Mouse (Mus musculus): ENCODE data around the gene Ctss. TPM values are rescaled to one million over a fixed set of nuclear protein-coding genes. Genes with fewer than 3 reads are reported as not detected.

Ctss gene
- polyA plus RNA-seq, 1 experiment from 2014 or later = not detected

DNA sequence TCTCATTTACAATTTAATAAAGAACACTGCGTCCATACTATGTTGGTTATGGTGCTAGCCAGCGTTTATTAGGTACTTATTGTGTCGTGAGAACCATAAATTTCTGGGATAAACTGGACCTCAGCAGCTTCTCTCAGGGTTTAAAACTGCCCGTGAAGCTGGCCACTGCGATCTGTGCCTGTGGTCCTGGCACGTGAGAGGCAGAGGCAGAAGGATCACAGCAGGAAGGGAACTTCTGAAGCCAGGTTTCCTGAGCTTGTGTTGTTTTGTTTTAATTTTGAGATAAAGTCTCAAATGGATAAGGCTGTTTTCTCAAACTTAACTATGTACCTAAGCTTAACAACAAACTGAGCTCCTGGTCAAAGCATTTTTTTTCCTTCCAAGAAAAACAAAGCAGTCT, 17.2 kb upstream of the Ctss start:
- CTCF ChIA-PET = interaction anchor here (0.8 to 1.1 kb wide), 2 partner anchors 12 to 42 kb away, joined by 3 read pairs; no protein-coding TSS in a partner anchor
- in situ Hi-C loops (cut with MboI; ENCODE audit: low pct_unique_long_range_greater_than_20kb) = no loop called here
- DNase-seq (ENCODE audit: low read depth, low spot score) = no peak
- ATAC-seq = no peak
- POLR2A ChIA-PET = no interaction called here
- no peak for TF ChIP-seq CTCF (IDR thresholded peaks at IDR 0.05)
- H3K27me3 ChIP-seq = no peaks in the 10 kb centered on the region

DNA sequence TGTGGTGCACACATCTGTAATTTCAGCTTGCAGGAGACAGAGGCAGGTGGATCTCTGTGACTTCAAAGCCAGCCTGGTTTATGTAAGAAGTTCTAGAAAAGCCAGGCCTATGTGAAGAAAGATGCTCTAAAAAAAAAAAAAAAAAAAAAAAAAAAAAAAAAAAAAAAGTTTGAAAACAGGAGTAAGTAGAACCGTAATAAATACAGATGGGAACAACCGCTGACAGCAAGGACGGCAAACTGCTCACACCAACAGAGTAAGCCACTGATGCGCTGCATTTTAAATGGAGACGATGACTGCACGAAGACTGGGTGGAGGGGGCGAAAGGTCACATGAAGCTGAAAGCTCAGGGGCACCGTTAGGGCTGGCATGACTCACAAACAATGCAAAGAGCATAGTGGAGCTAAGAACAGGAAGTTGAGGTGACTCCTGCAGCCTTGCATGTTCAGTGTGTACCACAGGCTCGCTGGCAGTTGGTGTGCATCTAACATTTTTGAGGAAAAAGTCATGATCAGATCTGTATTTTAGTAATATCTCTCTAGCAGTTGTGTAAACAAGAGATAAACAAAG, 14.9 kb upstream of the Ctss start:
- no peak for TF ChIP-seq CTCF (IDR thresholded peaks at IDR 0.05)
- POLR2A ChIA-PET = no interaction called here
- no peaks in the 10 kb centered on the region for H3K27me3 ChIP-seq
- ATAC-seq = no peak
- no peak for DNase-seq (ENCODE audit: low read depth, low spot score)
- in situ Hi-C loops (cut with MboI; ENCODE audit: low pct_unique_long_range_greater_than_20kb) = loop anchor here (5.0 to 10.0 kb wide), 2 partner anchors 323 to 1076 kb away; no protein-coding TSS in a partner anchor
- CTCF ChIA-PET = no interaction called here

DNA sequence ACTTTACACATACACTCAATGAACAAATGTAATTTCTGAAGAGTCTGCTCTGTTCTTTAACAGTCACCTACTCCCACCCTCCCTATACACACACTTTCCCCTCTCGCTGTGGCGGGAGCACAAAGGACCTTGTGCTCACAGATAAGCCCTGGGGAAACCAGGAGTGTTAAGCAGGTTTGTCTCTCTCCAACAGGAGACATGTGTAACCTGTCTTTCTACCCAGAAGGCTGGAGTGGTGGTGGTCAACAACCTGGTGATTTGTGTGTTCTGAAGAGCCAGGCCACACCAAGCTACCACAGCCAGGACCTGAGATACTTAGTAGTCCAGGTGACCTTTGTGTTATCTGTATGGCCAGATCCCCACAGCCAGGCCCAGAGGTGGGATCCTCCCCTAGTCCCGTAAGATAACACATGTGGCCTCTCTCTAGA, 10.0 kb upstream of the Ctss start:
- no peak for DNase-seq (ENCODE audit: low read depth, low spot score)
- POLR2A ChIA-PET = interaction anchor here (1.4 kb wide), 1 partner anchor 249 kb away, joined by 3 read pairs; no protein-coding TSS in a partner anchor
- no peaks in the 10 kb centered on the region for H3K27me3 ChIP-seq
- TF ChIP-seq CTCF (IDR thresholded peaks at IDR 0.05) = no peak
- CTCF ChIA-PET = interaction anchor here (0.7 to 1.7 kb wide), 9 partner anchors 16 to 134 kb away, joined by 3 to 5 read pairs (median 3); no protein-coding TSS in a partner anchor
- in situ Hi-C loops (cut with MboI; ENCODE audit: low pct_unique_long_range_greater_than_20kb) = loop anchor here (5.0 to 10.0 kb wide), 2 partner anchors 256 to 318 kb away; no protein-coding TSS in a partner anchor
- ATAC-seq = no peak

DNA sequence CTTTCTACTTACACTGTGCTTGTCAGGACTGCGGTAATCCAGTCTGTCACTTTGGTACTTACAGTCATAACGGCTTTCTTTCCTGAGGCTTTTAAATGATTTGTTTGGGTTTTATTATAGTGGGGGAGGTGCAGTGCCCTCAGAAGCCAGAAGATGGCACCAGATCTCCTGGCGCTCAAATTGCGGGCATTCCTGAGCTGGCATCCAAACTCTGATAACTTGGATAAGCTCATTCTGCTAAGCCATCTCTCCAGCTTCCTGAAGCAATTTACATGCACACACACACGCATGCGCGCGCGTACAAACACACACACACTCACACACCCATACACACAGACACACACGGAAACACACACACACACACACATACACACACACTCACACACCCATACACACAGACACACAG, 9.1 kb upstream of the Ctss start:
- POLR2A ChIA-PET = no interaction called here
- CTCF ChIA-PET = interaction anchor here (0.7 to 2.1 kb wide), 21 partner anchors 10 to 258 kb away, joined by 3 to 9 read pairs (median 4); partner anchors contain the start of genes Ctsk, Ctss, Ensa and Golph3l
- DNase-seq (ENCODE audit: low read depth, low spot score) = peak; percentile 39
- no peak for ATAC-seq
- TF ChIP-seq CTCF (IDR thresholded peaks at IDR 0.05) = peak; percentile 96
- in situ Hi-C loops (cut with MboI; ENCODE audit: low pct_unique_long_range_greater_than_20kb) = loop anchor here (5.0 to 10.0 kb wide), 2 partner anchors 255 to 317 kb away; no protein-coding TSS in a partner anchor
- no peaks in the 10 kb centered on the region for H3K27me3 ChIP-seq

DNA sequence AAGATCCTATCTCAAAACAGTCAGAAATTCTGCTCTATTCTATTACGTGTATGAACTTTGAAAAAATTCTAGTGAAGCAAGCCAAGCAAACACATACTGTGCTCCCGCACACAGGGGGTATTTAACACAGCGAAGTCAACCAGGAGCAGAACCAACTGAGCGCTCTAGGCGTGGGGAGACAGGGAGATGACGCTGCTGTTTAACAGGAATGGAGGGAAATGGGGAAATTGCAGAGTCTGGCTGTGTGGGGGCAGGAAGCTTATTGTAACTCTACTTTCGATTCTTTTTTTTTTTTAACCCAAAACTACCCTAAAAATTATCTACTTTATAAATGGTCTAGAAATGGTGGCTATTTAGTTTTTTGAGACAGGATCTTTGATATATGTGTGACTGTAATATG, 7.7 kb upstream of the Ctss start:
- no peak for TF ChIP-seq CTCF (IDR thresholded peaks at IDR 0.05)
- DNase-seq (ENCODE audit: low read depth, low spot score) (no peak), ATAC-seq (no peak)
- in situ Hi-C loops (cut with MboI; ENCODE audit: low pct_unique_long_range_greater_than_20kb) = loop anchor here (5.0 to 10.0 kb wide), 2 partner anchors 253 to 316 kb away; no protein-coding TSS in a partner anchor
- CTCF ChIA-PET = interaction anchor here (1.0 to 2.1 kb wide), 6 partner anchors 14 to 254 kb away, joined by 3 to 8 read pairs (median 4); no protein-coding TSS in a partner anchor
- POLR2A ChIA-PET = no interaction called here
- no peaks in the 10 kb centered on the region for H3K27me3 ChIP-seq

DNA sequence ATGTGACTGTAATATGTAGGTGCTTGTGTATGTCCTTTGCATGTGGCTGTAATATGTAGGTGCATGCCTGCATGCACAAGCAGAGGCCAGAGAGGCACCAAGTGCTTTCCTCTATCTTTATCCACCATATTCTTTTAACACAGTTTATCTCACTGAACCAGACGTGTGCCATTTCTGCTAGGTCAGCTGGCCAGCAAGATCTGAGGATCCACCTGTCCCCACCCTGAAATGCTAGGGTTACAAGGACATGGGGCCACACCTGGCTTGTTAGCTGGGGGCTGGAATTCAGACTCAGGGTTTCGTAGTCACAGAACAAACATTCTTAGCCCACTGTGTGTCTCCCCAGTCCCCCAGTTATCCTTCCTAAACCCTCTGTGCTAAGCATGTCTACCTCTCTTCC, 7.3 kb upstream of the Ctss start:
- CTCF ChIA-PET = interaction anchor here (1.0 to 2.1 kb wide), 6 partner anchors 14 to 254 kb away, joined by 3 to 8 read pairs (median 3); no protein-coding TSS in a partner anchor
- no peak for TF ChIP-seq CTCF (IDR thresholded peaks at IDR 0.05)
- POLR2A ChIA-PET = interaction anchor here (1.2 kb wide), 1 partner anchor 12 kb away, joined by 3 read pairs; no protein-coding TSS in a partner anchor
- no peak for ATAC-seq
- no peak for DNase-seq (ENCODE audit: low read depth, low spot score)
- H3K27me3 ChIP-seq = no peaks in the 10 kb centered on the region
- in situ Hi-C loops (cut with MboI; ENCODE audit: low pct_unique_long_range_greater_than_20kb) = loop anchor here (5.0 to 10.0 kb wide), 2 partner anchors 253 to 315 kb away; no protein-coding TSS in a partner anchor

DNA sequence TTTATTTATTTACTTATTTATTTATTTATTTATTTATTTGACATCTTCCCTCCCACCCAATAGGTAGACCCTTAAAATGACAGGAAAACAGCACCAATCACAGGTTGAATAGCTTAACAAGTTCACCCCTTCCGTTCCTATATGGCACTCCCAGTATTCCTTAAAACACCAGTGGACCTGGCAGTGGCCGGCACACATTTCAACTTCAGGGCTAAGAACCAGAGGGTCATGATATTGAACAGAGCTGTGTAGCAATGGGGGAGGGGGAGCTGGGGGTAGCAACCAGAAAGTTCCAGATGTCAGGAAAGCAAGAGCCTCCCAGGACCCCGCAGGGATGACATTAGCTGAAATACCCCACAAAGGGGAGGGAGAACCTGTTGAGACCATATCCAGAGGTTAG, 6.5 kb upstream of the Ctss start:
- DNase-seq (ENCODE audit: low read depth, low spot score) (no peak), ATAC-seq (no peak)
- in situ Hi-C loops (cut with MboI; ENCODE audit: low pct_unique_long_range_greater_than_20kb) = no loop called here
- CTCF ChIA-PET = interaction anchor here (1.2 to 1.9 kb wide), 2 partner anchors 13 to 23 kb away, joined by 3 read pairs; no protein-coding TSS in a partner anchor
- TF ChIP-seq CTCF (IDR thresholded peaks at IDR 0.05) = no peak
- H3K27me3 ChIP-seq = no peaks in the 10 kb centered on the region
- POLR2A ChIA-PET = interaction anchor here (1.2 kb wide), 1 partner anchor 12 kb away, joined by 3 read pairs; no protein-coding TSS in a partner anchor

DNA sequence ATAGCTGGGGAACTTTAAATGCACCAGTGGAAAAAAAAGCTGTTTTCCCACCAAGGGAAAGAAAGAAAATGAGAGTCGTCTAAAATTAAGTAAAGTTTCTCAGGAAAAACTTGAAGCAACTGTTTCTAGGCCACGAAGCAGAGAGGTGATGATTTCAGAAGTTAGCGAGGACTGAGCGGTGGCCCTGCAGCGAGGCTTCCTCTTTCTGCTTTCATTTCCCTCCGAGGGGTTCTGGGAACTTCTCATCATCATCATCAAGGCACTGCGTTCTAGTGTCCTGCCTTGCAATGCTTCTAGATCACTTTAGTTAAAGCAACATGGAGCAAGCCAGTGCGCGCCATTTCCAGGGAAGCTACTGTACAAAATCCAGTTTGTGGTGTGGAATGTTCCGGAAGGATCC, 5.4 kb upstream of the Ctss start:
- no peaks in the 10 kb centered on the region for H3K27me3 ChIP-seq
- ATAC-seq (no peak), DNase-seq (ENCODE audit: low read depth, low spot score) (no peak)
- ChIA-PET POLR2A (interaction anchor here (0.9 kb wide), 1 partner anchor 31 kb away, joined by 3 read pairs; no protein-coding TSS in a partner anchor), CTCF (interaction anchor here (1.9 kb wide), 1 partner anchor 22 kb away, joined by 3 read pairs; no protein-coding TSS in a partner anchor)
- in situ Hi-C loops (cut with MboI; ENCODE audit: low pct_unique_long_range_greater_than_20kb) = no loop called here
- TF ChIP-seq CTCF (IDR thresholded peaks at IDR 0.05) = no peak

DNA sequence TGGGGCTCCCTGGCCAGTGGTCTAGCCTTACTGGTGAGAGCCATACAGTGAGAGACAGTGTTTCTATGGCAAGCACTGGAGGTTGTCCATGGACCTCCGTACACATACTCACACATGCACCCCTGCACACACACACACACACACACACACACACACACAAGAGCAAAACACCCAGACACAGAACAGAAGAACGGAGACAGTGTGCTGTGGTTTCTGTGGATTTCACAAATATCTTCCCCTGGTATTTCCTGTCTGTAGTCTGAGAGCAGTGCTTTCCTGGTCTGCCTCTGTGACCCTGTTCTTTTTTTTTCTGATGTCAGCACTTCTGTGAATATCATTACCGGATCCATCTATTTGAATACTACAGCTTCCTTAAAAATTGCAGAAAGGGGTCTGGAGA, 2.9 kb upstream of the Ctss start:
- DNase-seq (ENCODE audit: low read depth, low spot score) (no peak), ATAC-seq (no peak)
- in situ Hi-C loops (cut with MboI; ENCODE audit: low pct_unique_long_range_greater_than_20kb) = no loop called here
- no peak for TF ChIP-seq CTCF (IDR thresholded peaks at IDR 0.05)
- ChIA-PET CTCF (interaction anchor here (1.0 kb wide), 1 partner anchor 20 kb away, joined by 3 read pairs; no protein-coding TSS in a partner anchor), POLR2A (no interaction called here)
- H3K27me3 ChIP-seq = no peaks in the 10 kb centered on the region

DNA sequence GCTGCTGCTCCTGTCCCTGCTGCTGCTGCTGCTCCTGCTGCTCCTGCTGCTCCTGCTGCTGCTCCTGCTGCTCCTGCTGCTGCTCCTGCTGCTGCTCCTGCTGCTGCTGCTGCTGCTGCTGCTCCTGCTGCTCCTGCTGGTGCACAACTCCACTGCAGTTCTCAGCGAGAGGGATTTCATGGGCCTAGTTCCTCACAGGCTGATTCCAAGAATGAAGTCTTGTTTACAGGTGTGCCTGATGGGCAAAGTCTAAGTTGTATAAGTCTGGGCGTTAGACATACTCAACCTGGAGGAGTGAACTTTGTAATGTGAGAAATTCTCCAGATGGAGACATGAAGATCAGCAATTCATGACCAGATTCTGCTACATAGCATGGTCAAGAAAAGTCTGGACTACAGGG, 1.9 kb upstream of the Ctss start:
- no peak for DNase-seq (ENCODE audit: low read depth, low spot score)
- ChIA-PET POLR2A (no interaction called here), CTCF (no interaction called here)
- no peaks in the 10 kb centered on the region for H3K27me3 ChIP-seq
- in situ Hi-C loops (cut with MboI; ENCODE audit: low pct_unique_long_range_greater_than_20kb) = no loop called here
- no peak for TF ChIP-seq CTCF (IDR thresholded peaks at IDR 0.05)
- no peak for ATAC-seq

DNA sequence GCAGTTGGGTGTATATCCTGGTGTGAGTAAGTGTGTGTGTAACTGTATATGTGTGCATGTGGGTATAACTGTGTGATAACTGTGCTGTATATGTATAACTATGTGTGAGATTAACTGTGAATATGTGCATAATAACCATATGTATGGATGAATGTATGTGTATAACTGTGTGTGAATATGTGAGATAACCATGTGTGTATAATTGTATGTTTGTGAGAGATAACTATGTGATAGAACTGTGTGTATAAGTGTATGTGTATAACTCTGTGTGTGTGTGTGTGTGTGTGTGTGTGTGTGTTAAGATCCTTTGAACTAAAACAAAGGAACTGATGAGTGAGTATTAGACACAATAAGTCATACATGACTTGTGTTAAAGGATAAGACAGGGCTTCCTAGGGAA, 475 bp upstream of the Ctss start:
- TF ChIP-seq CTCF (IDR thresholded peaks at IDR 0.05) = no peak
- DNase-seq (ENCODE audit: low read depth, low spot score) = no peak
- ChIA-PET POLR2A (interaction anchor here (1.2 kb wide), 1 partner anchor 21 kb away, joined by 3 read pairs; no protein-coding TSS in a partner anchor), CTCF (interaction anchor here (1.9 kb wide), 1 partner anchor 9 kb away, joined by 7 read pairs; no protein-coding TSS in a partner anchor)
- in situ Hi-C loops (cut with MboI; ENCODE audit: low pct_unique_long_range_greater_than_20kb) = no loop called here
- no peak for ATAC-seq
- no peaks in the 10 kb centered on the region for H3K27me3 ChIP-seq

All from Patski (cell line).